Mouse (Mus musculus): ENCODE measurements around the gene Rnf41.

DNA sequence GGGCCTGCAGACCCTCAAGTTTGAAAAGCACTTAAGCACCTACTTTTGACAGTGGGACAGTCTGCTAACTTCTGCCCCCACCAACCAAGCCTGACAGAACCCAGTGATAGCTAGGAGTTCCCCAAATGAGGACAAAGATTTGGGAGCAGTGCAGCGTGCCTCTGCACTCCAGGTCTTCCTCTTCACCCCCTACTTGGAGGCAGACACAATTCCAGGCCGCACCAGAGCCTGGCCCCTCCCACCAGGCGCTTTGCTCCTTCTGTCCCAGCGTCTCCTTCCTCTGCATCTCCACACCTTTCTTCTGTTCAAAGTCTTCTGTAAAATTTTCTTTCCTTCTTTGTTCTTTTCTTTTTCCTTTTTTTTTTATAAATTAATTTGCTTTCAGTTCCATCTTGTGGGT, 78.3 kb downstream of the Rnf41 start:
- TF ChIP-seq GATA1 (IDR thresholded peaks at IDR 0.05; ENCODE audit: borderline replicate concordance, low read length) (no peak), FLI1 (IDR thresholded peaks at IDR 0.05; ENCODE audit: low read length) (no peak)
